Mouse (Mus musculus): Measurements from ENCODE around the gene Hdac11. TPM values are rescaled to one million over a fixed set of nuclear protein-coding genes. Genes with fewer than 3 reads are reported as not detected.

Hdac11 gene
- polyA plus RNA-seq, 1 experiment from 2014 or later, result 16.4 TPM

DNA sequence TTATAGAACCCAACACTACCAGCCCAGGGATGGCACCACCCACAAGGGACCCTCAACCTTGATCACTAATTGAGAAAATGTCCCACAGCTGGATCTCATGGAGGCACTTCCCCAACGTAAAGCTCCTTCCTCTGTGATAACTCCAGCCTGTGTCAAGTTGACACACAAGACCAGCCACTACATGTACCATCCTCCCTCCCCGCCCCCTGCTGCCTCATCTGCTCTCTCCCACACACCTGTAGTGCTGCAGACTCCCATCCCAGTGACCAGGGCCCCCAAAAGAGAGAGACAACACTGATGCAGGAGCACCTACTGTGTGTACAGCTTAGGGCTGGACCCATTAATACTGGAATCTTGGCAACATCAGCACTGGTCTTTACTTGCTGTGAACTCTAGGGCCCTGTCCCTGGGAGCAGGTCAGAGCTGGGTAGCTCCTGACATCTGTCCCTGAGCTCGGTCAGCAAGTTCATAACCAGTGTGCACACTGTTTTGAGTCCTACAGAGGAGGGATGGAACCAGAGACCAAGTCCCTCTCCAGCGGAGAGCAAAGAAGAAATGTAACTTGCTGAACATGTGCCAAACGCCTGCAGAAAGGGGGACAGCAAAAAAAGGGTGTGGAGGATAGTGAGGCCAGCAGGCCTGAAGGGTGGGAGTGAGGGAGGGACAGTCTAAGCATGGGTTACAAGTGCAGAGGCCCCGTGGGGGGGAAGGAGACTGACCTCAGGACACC, 5.2 kb downstream of the Hdac11 start:
- H3K9me3 ChIP-seq, result no peaks in the 10 kb centered on the region
- H3K4me3 ChIP-seq, result no peak overlapping the region
- H3K4me2 ChIP-seq (replicated peaks), result no peak overlapping the region
- 77% methylated on average over 6 of the region's 6 CpGs for WGBS
- ATAC-seq (ENCODE audit: low FRiP score, low read depth), result no peak
- H3K27me3 ChIP-seq, result no peaks in the 10 kb centered on the region
- H3K36me3 ChIP-seq, result 0 out of 2 replicates have a peak, but pooled peaks cover 3% of the 10 kb centered on the region
- H3K4me1 ChIP-seq, result peaks cover 42% of the 10 kb centered on the region
- H3K27ac ChIP-seq (replicated peaks), result no peak overlapping the region
- no peak overlapping the region for H3K9ac ChIP-seq (replicated peaks)

DNA sequence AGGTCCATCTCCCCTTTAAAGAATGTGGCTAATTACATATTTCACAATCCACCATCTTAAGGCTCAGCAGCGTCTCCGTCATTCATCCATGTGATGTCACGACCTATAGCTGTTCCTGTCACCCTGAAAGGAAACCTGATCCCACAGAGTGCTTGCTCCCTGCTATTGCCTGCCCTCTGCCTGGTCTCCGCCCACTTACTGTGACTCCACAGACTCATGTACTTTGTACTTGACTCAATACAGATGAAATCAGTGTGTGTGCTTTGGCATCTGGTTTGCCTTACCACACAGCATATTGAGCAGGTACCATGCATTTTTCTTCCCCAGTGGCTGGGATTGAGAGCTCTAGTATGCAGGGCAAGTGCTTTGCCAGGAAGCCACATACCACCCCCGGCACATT, 5.8 kb downstream of the Hdac11 start:
- ATAC-seq (ENCODE audit: low FRiP score, low read depth), result no peak
- peaks cover 37% of the 10 kb centered on the region for H3K4me1 ChIP-seq
- no peak overlapping the region for H3K27ac ChIP-seq (replicated peaks)
- 82% methylated on average over 5 of the region's 5 CpGs for WGBS
- no peaks in the 10 kb centered on the region for H3K9me3 ChIP-seq
- H3K4me3 ChIP-seq, result no peak overlapping the region
- H3K9ac ChIP-seq (replicated peaks), result no peak overlapping the region
- no peak overlapping the region for H3K4me2 ChIP-seq (replicated peaks)
- H3K36me3 ChIP-seq, result 0 out of 2 replicates have a peak, but pooled peaks cover 3% of the 10 kb centered on the region
- no peaks in the 10 kb centered on the region for H3K27me3 ChIP-seq

DNA sequence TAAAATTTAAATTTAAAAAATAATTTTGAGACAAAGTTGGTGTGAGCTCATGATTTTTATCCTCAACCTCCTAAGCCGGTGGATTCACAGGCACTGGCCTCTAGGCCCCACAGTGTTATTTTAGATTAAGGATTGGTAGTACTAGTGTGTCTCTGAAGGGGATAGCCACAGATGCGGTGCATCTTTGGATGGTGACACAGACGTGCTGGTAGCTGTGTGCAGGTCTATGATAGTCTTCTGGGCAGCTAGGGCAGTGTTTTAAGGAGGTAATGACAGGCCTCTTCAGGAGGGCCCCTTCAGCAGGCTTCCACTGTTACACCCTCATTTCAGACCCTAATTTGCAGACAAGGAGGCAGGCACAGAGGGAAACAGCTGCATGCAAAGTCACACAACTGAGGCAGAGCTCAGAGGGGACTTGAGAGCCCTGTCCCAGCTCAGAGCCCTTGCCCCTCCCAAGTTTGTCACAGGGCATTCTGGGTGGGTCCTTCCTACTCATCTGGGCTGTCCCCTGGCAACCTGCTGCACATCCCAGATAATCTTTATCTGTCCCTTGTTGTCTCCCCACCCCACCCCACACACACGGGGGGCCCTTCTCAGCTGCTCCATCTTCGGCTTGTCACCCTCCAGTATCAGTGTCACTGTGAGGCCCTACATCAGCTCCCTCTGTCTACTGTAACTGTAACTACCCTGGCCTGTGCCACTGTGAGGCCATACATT, 6.9 kb downstream of the Hdac11 start:
- Histone ChIP-seq H3K9ac (replicated peaks) (no peak overlapping the region), H3K4me1 (peaks cover 28% of the 10 kb centered on the region), H3K27me3 (no peaks in the 10 kb centered on the region), H3K9me3 (no peaks in the 10 kb centered on the region), H3K4me2 (replicated peaks) (no peak overlapping the region), H3K4me3 (no peak overlapping the region), H3K27ac (replicated peaks) (no peak overlapping the region), H3K36me3 (0 out of 2 replicates have a peak, but pooled peaks cover 3% of the 10 kb centered on the region)
- WGBS, result 84% methylated on average over 5 of the region's 5 CpGs
- no peak for ATAC-seq (ENCODE audit: low FRiP score, low read depth)

DNA sequence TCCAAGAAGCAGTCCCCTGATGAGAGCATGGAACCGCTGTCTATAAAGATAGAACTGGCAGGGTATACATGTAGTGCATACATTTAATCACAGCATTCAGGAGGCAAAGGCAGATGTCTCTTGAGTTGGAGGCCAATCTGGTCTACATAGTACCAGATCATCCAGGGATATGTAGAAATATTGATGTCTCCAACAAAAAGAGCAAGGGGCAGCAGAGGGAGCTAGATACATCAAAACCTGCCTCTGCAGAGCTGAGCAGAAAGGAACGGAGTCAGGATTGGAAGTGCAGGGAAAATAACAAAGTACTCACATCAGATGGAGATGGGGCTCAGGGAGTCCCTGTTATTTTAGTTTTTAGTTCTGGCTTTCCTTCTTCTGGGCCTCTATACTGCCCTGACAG, 8.1 kb downstream of the Hdac11 start:
- no peak overlapping the region for H3K27ac ChIP-seq (replicated peaks)

DNA sequence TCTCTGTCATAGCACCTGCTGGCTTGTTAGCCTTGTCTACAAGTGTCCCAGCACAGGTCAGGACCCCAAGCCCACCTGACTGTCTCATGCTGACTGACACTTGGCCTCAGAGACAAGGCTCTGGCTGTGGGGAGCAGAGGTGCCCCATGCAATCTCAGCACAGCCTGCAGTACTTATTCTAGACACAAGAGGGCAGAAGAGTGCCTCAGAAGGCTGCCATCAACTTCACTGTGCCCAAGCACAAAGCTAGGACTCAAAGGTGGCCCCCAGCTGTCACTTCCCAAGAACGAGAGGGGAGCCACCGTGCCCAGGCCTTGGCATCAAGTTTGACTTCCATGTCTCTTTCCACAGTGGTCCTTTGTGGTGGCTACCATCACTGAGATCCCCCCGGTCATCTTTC, 8.7 kb downstream of the Hdac11 start:
- Histone ChIP-seq H3K4me2 (replicated peaks) (no peak overlapping the region), H3K9me3 (no peaks in the 10 kb centered on the region), H3K9ac (replicated peaks) (no peak overlapping the region), H3K27ac (replicated peaks) (no peak overlapping the region), H3K36me3 (peaks cover 17% of the 10 kb centered on the region), H3K27me3 (no peaks in the 10 kb centered on the region), H3K4me3 (no peak overlapping the region), H3K4me1 (peaks cover 12% of the 10 kb centered on the region)
- 30% methylated on average over 3 of the region's 3 CpGs for WGBS
- peak; percentile 24; the same call in 1 of the 2 replicates for ATAC-seq (ENCODE audit: low FRiP score, low read depth)

More for the DNA sequence above, 8.1 kb downstream of the Hdac11 start:
- 83% methylated on average over 2 of the region's 2 CpGs for WGBS
- Histone ChIP-seq H3K36me3 (peaks cover 14% of the 10 kb centered on the region), H3K9ac (replicated peaks) (no peak overlapping the region), H3K27me3 (no peaks in the 10 kb centered on the region), H3K4me2 (replicated peaks) (no peak overlapping the region), H3K4me3 (no peak overlapping the region), H3K9me3 (no peaks in the 10 kb centered on the region), H3K4me1 (peaks cover 17% of the 10 kb centered on the region)
- no peak for ATAC-seq (ENCODE audit: low FRiP score, low read depth)

DNA sequence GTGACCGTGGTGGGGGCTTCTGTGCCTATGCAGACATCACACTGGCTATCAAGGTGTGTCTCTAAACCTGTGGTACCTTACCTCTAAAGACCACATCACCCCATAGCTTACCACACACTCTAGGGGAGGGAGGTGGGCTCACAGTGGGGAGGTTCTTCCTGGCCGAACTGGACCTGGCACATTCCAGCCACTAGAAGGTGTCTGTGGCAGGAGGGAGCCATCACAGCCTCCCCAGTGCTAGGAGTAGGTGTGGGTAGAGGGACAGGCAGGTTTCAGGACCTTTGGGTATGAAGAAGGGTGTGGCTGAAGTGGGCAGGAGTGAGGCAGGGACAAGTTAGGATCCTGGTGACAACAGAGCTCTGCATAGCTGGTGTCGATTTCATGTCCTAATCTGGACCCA, 11.4 kb downstream of the Hdac11 start:
- Histone ChIP-seq H3K4me3 (no peak overlapping the region), H3K9me3 (no peaks in the 10 kb centered on the region), H3K27me3 (no peaks in the 10 kb centered on the region), H3K36me3 (peaks cover 22% of the 10 kb centered on the region), H3K27ac (replicated peaks) (no peak overlapping the region), H3K4me1 (peaks cover 4% of the 10 kb centered on the region; the same call in 1 of the 2 replicates), H3K9ac (replicated peaks) (no peak overlapping the region), H3K4me2 (replicated peaks) (no peak overlapping the region)
- no peak for ATAC-seq (ENCODE audit: low FRiP score, low read depth)
- 73% methylated on average over 3 of the region's 3 CpGs for WGBS

DNA sequence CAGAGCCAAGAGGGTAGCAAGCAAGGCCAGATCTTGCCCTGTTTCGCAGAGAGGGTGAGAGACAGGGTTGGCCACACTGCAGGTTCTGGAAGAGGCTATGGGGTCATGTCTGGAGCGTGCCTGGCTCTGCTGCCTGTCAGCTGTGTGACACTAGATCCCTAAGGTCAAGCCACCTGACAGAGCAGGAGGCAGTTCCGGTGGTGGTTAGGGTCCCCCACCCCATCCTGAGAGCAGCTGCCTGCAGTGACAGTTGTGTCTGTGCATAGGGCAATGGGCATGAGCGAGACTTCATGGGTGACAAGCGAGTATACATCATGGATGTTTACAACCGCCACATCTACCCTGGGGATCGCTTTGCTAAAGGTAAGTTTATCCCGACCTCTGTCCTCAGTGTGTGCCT, 12.7 kb downstream of the Hdac11 start:
- Histone ChIP-seq H3K36me3 (peaks cover 32% of the 10 kb centered on the region), H3K4me2 (replicated peaks) (no peak overlapping the region), H3K9ac (replicated peaks) (no peak overlapping the region), H3K4me3 (no peak overlapping the region), H3K4me1 (peaks cover 4% of the 10 kb centered on the region; the same call in 1 of the 2 replicates), H3K9me3 (no peaks in the 10 kb centered on the region), H3K27me3 (no peaks in the 10 kb centered on the region), H3K27ac (replicated peaks) (no peak overlapping the region)
- WGBS, result 91% methylated on average over 8 of the region's 8 CpGs
- ATAC-seq (ENCODE audit: low FRiP score, low read depth), result no peak

DNA sequence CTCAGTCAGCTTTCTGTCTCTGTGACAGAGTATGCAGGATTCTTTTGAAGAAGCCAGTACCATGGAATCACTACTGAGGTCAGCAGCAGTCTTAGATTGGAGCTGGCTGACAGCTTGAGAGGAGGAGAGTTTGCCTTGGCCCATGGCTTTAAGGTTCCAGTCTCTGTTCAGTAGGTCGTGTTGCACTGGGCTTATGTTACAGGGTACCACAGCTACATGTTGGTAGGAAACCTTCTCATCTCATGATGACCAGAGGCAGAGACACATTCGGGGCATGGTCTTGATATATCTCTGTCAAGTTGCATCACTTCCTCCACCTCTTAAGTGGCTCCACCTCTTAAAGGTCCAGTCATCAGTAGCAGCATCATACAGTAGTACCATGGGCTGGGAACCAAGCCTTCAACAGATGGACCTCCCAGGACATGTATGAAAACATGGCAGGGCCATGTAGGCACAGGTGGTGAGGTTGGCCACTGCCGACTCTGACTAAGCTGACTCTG, 15.0 kb downstream of the Hdac11 start:
- Histone ChIP-seq H3K9me3 (no peaks in the 10 kb centered on the region), H3K36me3 (peaks cover 32% of the 10 kb centered on the region)
- WGBS, result 86% methylated on average over 3 of the region's 3 CpGs

DNA sequence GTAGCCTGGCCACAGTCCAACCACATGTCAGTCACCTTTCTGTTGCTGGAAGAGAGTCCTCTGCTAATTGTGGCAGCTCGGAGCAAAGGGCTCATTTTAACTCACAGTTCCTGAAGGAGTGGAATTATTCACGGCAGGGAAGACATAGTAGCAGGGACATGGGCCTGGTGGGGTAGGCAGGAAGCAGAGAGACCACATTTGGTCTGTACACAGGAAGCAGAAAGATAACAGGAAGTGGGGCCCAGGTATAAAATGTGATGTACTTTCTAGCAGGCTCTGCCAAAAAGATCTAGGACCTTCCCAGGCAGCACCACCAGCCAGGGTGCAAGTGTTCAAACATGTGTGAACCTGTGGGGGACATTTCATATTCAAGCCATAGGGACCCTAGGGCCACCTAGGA, 15.9 kb downstream of the Hdac11 start:
- Histone ChIP-seq H3K4me3 (no peak overlapping the region), H3K27ac (replicated peaks) (no peak overlapping the region), H3K9me3 (no peaks in the 10 kb centered on the region), H3K4me1 (no peaks in the 10 kb centered on the region), H3K36me3 (peaks cover 32% of the 10 kb centered on the region), H3K27me3 (no peaks in the 10 kb centered on the region), H3K4me2 (replicated peaks) (no peak overlapping the region), H3K9ac (replicated peaks) (no peak overlapping the region)
- WGBS, result 84% methylated on average over 2 of the region's 2 CpGs
- no peak for ATAC-seq (ENCODE audit: low FRiP score, low read depth)

More for the DNA sequence above, 15.0 kb downstream of the Hdac11 start:
- ATAC-seq (ENCODE audit: low FRiP score, low read depth), result no peak
- no peaks in the 10 kb centered on the region for H3K4me1 ChIP-seq
- H3K27ac ChIP-seq (replicated peaks), result no peak overlapping the region
- H3K4me2 ChIP-seq (replicated peaks), result no peak overlapping the region
- no peak overlapping the region for H3K4me3 ChIP-seq
- H3K9ac ChIP-seq (replicated peaks), result no peak overlapping the region
- no peaks in the 10 kb centered on the region for H3K27me3 ChIP-seq

DNA sequence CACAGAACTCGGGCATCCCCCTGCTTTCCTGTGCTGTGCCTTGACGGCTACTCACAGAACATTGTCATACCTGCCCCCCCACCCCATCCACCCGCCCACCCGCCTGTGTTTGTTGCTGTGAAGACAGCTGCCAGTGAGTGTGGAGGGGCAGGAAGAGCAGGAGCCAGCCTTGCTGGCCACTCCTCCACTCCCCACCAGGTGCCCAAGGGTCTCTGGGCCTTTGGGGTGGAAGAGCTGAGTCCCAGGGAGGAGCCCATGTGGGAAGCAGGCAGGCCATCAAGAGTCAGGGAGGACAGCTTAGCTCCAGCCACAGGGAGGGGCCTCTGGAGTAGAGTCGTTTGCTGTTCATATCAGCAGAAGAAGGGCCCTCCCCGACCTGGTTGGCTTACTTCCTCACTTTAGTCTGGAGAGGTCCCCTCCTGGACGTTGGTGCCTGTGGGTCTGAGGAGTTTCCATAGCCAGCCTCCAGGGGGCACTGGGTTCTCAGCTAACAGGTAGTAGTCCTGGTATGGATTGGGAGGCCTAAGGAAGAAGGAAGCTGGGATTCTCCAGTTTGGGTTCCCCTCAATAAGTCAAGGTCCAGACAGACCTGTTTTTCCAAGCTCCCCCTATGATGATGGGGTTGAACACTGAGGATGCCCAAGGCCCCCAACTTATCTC, 16.9 kb downstream of the Hdac11 start:
- Histone ChIP-seq H3K4me1 (no peaks in the 10 kb centered on the region), H3K27ac (replicated peaks) (no peak overlapping the region), H3K9ac (replicated peaks) (no peak overlapping the region), H3K27me3 (no peaks in the 10 kb centered on the region), H3K4me2 (replicated peaks) (no peak overlapping the region), H3K36me3 (peaks cover 32% of the 10 kb centered on the region), H3K9me3 (no peaks in the 10 kb centered on the region), H3K4me3 (no peak overlapping the region)
- 48% methylated on average over 7 of the region's 7 CpGs for WGBS
- ATAC-seq (ENCODE audit: low FRiP score, low read depth), result no peak

DNA sequence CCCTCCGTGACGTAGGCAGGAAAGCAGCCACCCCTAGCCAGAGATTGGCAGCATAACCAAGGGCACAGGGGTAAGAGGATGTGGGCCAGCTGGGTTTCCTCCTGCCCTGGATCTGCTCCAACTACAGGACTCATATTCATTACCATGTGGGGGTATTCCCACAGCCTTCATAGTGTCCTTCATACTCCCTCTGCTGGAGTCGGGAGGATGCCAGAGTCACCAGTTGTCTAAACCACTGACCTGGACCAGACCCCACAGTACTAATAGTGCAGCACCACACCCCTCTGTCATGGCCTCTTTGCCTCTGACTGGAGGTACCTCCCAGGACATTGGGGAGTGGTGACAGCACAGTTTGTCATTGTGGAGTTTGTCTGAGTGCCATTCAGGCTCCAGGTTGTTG, 17.7 kb downstream of the Hdac11 start:
- Histone ChIP-seq H3K9me3 (no peaks in the 10 kb centered on the region), H3K36me3 (peaks cover 24% of the 10 kb centered on the region; the same call in 1 of the 2 replicates), H3K4me2 (replicated peaks) (no peak overlapping the region), H3K9ac (replicated peaks) (no peak overlapping the region), H3K27ac (replicated peaks) (no peak overlapping the region), H3K27me3 (no peaks in the 10 kb centered on the region), H3K4me3 (no peak overlapping the region), H3K4me1 (no peaks in the 10 kb centered on the region)
- no peak for ATAC-seq (ENCODE audit: low FRiP score, low read depth)
- WGBS, result 89% methylated on average over 3 of the region's 3 CpGs

DNA sequence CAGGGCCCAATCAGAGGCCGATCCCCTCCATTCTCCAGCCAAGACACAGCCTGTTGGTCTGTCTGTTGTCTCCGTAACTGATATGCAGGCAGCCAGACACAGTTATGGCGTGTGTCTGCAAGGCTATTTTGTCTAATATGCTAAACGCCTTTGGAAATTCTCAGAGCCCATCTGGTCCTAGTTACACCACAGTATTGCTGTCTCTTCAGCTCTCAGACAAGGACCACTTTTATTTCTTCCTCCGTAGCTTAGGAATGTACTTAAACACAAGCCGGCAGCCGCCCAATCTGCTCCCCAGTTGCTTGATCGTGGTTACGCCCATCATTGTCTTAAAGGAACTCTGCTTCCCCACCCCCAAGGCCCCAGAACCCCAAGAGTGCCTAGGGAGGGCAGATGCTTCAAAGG, 24.3 kb downstream of the Hdac11 start:
- 71% methylated on average over 9 of the region's 9 CpGs for WGBS
- H3K9me3 ChIP-seq, result no peaks in the 10 kb centered on the region
- H3K36me3 ChIP-seq, result no peaks in the 10 kb centered on the region
- no peak overlapping the region for H3K27ac ChIP-seq (replicated peaks)
- no peaks in the 10 kb centered on the region for H3K27me3 ChIP-seq
- H3K4me2 ChIP-seq (replicated peaks), result no peak overlapping the region
- ATAC-seq (ENCODE audit: low FRiP score, low read depth), result no peak
- 0 out of 2 replicates have a peak, but pooled peaks cover 8% of the 10 kb centered on the region for H3K4me1 ChIP-seq
- no peak overlapping the region for H3K4me3 ChIP-seq
- H3K9ac ChIP-seq (replicated peaks), result no peak overlapping the region
